Mouse (Mus musculus): ENCODE data around the gene Rps18. TPM values are rescaled to one million over a fixed set of nuclear protein-coding genes. Genes with fewer than 3 reads are reported as not detected.
"Not testable (repeated sequence)": the region's sequence is repeated elsewhere in the genome, so short reads cannot be mapped to it uniquely, and the experiment has no call there.

Gene Rps18
- polyA plus RNA-seq, 1 experiment from 2014 or later, result 1,395 TPM

DNA sequence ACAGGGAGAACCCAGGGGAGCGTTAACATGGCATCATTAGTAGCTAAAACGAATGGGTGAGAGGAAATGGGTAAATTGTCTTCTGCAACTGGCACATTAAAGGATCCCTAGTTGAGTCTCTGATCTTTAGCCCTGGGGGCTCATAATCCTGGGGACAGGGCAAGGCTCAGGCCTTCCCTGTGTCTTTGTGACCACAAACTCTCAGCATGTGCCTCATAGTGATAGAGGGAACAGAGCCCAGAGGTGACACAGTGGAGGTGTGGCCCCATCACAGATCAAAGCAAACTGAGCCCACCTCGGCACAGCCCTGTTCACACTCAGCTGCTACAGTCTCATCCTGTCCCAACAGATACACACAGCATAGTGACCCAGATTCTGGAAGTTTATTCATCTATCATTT is 39.9 kb upstream of the Rps18 start:
- WGBS, result 70% methylated on average over 3 of the region's 3 CpGs
- H3K4me1 ChIP-seq (ENCODE audit: control insufficient read depth, insufficient read depth, low read length), result peaks cover 5% of the 10 kb centered on the region; the same call in 1 of the 2 replicates
- H3K27me3 ChIP-seq (ENCODE audit: control insufficient read depth, insufficient read depth, low read length), result peaks cover 21% of the 10 kb centered on the region
- H3K36me3 ChIP-seq (replicated peaks; ENCODE audit: control insufficient read depth, insufficient read depth, low read depth, low read length), result no peaks in the 10 kb centered on the region
- ATAC-seq (replicated peaks; ENCODE audit: insufficient number of reproducible peaks, low FRiP score, low TSS enrichment, low read depth), result no peak
- H3K4me3 ChIP-seq (ENCODE audit: low read depth, low read length), result no peak overlapping the region
- no peak overlapping the region for H3K27ac ChIP-seq (replicated peaks; ENCODE audit: low read depth, low read length)
- H3K4me2 ChIP-seq (ENCODE audit: low read depth, low read length), result no peak overlapping the region
- DNase-seq (ENCODE audit: low spot score), result no peak
- H3K9me3 ChIP-seq (replicated peaks; ENCODE audit: control insufficient read depth, low read length), result no peaks in the 10 kb centered on the region
- no peak overlapping the region for H3K9ac ChIP-seq (replicated peaks; ENCODE audit: low read length)

DNA sequence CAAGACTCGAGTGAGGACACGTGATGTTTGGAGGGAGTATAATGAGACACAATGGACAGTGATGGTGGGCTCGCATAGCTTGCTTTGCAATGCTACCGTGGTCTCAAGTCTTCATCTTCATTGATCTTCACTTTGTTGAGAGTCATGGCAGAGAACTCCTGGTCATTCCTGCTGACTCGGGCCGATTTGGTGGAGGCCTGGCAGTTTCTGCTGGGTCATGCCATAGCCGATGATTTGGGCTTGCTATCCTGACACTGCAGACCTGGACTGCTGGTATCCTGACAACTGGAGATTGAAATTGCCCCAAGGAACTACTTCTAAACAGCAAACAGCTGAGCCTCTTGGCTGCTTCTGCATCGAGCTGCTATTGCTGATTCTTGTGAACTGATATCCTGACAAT is 39.2 kb upstream of the Rps18 start:
- Histone ChIP-seq H3K27me3 (ENCODE audit: control insufficient read depth, insufficient read depth, low read length) (peaks cover 14% of the 10 kb centered on the region), H3K36me3 (replicated peaks; ENCODE audit: control insufficient read depth, insufficient read depth, low read depth, low read length) (no peaks in the 10 kb centered on the region), H3K4me1 (ENCODE audit: control insufficient read depth, insufficient read depth, low read length) (peaks cover 4% of the 10 kb centered on the region; the same call in 1 of the 2 replicates), H3K9me3 (replicated peaks; ENCODE audit: control insufficient read depth, low read length) (no peaks in the 10 kb centered on the region), H3K4me3 (ENCODE audit: low read depth, low read length) (no peak overlapping the region), H3K27ac (replicated peaks; ENCODE audit: low read depth, low read length) (no peak overlapping the region), H3K4me2 (ENCODE audit: low read depth, low read length) (no peak overlapping the region), H3K9ac (replicated peaks; ENCODE audit: low read length) (no peak overlapping the region)
- WGBS, result 92% methylated on average over 8 of the region's 8 CpGs
- ATAC-seq (replicated peaks; ENCODE audit: insufficient number of reproducible peaks, low FRiP score, low TSS enrichment, low read depth), result no peak
- no peak for DNase-seq (ENCODE audit: low spot score)

DNA sequence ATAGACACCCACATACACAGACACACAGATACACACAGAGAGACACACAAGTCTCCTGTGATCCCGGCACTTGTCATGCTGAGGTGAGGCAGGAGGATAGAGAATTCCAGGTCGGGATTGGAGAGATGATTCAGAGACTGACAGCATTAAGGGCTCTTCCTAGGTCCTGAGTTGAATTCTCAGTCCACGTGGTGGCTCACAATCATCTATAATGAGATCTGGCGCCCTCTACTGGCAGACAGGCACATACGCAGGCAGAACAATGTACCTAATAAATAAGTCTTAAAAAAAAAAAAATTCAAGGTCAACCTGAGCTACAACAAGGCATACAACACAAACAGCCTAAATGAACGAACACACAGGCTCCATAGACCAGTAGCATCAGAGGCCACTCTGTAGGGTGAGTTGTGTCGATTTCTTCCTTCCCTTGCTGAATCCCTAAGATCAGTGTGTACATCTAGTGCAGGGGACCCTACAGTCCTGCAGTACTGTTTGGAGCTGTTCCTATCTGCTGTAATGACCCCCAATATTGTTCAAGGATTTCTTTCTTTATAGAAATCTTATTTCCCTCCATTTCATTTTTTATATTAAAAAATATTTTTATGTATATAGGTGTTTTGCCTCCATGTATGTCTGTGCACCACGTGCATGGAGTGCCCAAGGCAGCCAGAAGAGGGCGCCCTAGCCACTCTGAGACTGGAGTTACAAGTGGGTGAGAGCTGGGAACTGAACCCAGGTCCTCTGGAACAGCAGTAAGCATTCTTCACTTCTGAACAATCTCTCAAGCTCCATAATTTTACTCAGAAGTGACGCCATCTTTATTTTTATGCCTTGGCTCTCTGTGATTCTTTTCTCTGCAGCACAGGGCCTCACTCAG is 36.2 kb upstream of the Rps18 start:
- no peak overlapping the region for H3K4me2 ChIP-seq (ENCODE audit: low read depth, low read length)
- H3K4me3 ChIP-seq (ENCODE audit: low read depth, low read length), result no peak overlapping the region
- no peak for ATAC-seq (replicated peaks; ENCODE audit: insufficient number of reproducible peaks, low FRiP score, low TSS enrichment, low read depth)
- H3K9me3 ChIP-seq (replicated peaks; ENCODE audit: control insufficient read depth, low read length), result no peaks in the 10 kb centered on the region
- peak; percentile 85 for DNase-seq (ENCODE audit: low spot score)
- 30% methylated on average over 10 of the region's 10 CpGs for WGBS
- H3K4me1 ChIP-seq (ENCODE audit: control insufficient read depth, insufficient read depth, low read length), result no peaks in the 10 kb centered on the region
- no peak overlapping the region for H3K9ac ChIP-seq (replicated peaks; ENCODE audit: low read length)
- H3K36me3 ChIP-seq (replicated peaks; ENCODE audit: control insufficient read depth, insufficient read depth, low read depth, low read length), result no peaks in the 10 kb centered on the region
- H3K27me3 ChIP-seq (ENCODE audit: control insufficient read depth, insufficient read depth, low read length), result no peaks in the 10 kb centered on the region
- no peak overlapping the region for H3K27ac ChIP-seq (replicated peaks; ENCODE audit: low read depth, low read length)

DNA sequence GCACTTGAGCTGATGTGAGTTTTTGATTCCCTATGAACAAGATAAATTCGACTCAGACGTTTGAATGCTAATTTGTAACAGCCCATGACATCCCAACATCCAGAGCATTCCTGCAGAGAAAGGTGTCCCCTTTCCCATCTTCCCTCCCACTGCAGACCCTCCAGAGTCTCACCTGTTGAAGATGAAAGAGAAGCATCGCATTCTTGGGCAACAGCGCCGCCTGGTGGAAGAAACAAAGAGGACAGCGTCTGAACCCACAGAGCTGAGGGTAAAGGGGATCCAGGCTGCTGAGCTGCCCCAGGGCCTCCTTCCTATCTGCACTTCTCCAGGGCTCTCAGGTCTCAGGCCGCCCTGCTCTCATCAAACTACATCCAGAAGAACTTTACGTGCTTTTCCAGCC is 26.3 kb upstream of the Rps18 start:
- H3K4me1 ChIP-seq (ENCODE audit: control insufficient read depth, insufficient read depth, low read length); H3K4me2 ChIP-seq (ENCODE audit: low read depth, low read length); ATAC-seq (replicated peaks; ENCODE audit: insufficient number of reproducible peaks, low FRiP score, low TSS enrichment, low read depth); H3K4me3 ChIP-seq (ENCODE audit: low read depth, low read length); H3K9me3 ChIP-seq (replicated peaks; ENCODE audit: control insufficient read depth, low read length); H3K36me3 ChIP-seq (replicated peaks; ENCODE audit: control insufficient read depth, insufficient read depth, low read depth, low read length); H3K27ac ChIP-seq (replicated peaks; ENCODE audit: low read depth, low read length); H3K9ac ChIP-seq (replicated peaks; ENCODE audit: low read length): not testable (repeated sequence)
- peak; percentile 60 for DNase-seq (ENCODE audit: low spot score)
- 15% methylated on average over 8 of the region's 8 CpGs for WGBS
- peaks cover 24% of the 10 kb centered on the region for H3K27me3 ChIP-seq (ENCODE audit: control insufficient read depth, insufficient read depth, low read length)

DNA sequence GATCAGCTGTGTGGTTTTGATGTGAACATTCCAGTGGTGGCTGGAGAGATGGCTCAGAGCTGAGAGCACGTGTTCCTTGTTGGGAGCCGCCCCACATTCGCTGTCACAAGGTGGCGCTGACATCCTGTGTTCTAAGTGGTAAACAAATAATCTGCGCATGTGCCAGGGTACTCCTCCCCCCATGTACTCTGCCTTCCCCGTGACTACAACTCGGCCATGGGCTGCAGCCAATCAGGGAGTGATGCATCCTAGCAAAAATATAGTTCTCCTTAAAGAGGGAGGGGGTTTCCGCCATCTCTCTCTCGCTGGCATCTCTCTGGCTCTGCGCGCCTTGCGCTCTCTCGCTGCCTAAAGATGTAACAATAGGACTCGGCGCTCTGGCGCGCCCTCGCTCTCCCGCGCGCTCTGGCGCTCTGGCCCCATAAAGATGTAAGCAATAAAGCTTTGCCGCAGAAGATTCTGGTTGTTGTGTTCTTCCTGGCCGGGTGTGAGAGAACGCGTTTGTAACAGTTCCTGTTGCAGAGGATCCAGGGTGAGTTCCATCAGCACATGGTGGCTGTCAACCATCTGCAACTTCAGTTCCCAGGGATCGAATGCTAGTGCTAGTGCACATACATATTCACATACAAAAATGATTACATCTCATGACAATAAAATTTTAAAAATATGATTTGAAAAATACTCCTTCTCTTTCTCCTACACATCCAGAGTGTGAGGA is 25.6 kb upstream of the Rps18 start:
- H3K9me3 ChIP-seq (replicated peaks; ENCODE audit: control insufficient read depth, low read length), result not testable (repeated sequence)
- peak; percentile 95 for DNase-seq (ENCODE audit: low spot score)
- under 1% methylated on average over 27 of the region's 27 CpGs for WGBS

DNA sequence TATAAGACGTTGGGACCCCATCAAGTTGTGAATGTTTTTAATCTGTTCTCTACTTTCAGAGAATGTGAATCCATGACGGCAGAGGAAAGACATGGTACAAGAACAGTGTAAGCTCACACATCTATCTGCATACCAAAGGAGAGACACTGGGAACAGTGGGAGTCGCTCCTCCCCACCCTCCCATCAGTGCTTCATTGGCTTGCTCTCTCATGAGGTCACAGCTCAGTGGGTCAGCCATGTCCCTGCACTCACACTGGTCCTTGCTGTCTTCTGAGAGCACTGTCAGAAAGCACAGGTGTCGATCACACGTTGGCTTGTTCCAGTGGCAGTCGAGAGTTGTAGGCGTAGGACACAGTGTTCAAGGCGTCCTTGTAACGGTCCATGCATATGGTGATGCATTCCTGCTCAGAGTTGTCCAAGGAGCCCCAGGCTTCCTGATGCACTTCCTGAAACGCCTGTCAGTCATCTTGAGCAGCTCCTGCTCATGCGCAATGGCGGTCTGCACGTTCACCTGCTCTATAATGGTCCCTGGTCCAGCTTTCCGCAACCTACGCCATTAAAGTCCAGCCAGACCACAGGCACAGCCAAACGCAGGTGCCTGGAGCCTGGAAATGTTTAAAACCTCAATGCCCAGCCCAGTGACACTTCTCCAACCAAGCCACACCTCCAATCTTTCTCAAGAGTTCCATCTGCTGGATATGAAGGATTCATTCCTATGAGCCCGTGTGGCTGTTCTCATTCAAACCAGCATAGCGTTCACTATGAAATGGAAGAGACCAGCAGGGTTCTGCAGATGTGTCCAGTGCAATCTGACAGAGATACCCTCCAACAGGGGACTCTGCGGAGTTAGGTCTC is 24.6 kb upstream of the Rps18 start:
- Histone ChIP-seq H3K9me3 (replicated peaks; ENCODE audit: control insufficient read depth, low read length) (no peaks in the 10 kb centered on the region), H3K4me1 (ENCODE audit: control insufficient read depth, insufficient read depth, low read length) (no peaks in the 10 kb centered on the region; the same call in 1 of the 2 replicates), H3K27ac (replicated peaks; ENCODE audit: low read depth, low read length) (no peak overlapping the region), H3K4me2 (ENCODE audit: low read depth, low read length) (no peak overlapping the region), H3K36me3 (replicated peaks; ENCODE audit: control insufficient read depth, insufficient read depth, low read depth, low read length) (no peaks in the 10 kb centered on the region), H3K27me3 (ENCODE audit: control insufficient read depth, insufficient read depth, low read length) (peaks cover 28% of the 10 kb centered on the region), H3K4me3 (ENCODE audit: low read depth, low read length) (no peak overlapping the region), H3K9ac (replicated peaks; ENCODE audit: low read length) (no peak overlapping the region)
- 77% methylated on average over 19 of the region's 19 CpGs for WGBS
- no peak for DNase-seq (ENCODE audit: low spot score)
- no peak for ATAC-seq (replicated peaks; ENCODE audit: insufficient number of reproducible peaks, low FRiP score, low TSS enrichment, low read depth)

More for the DNA sequence above, 25.6 kb upstream of the Rps18 start:
- Histone ChIP-seq H3K27me3 (ENCODE audit: control insufficient read depth, insufficient read depth, low read length) (peaks cover 27% of the 10 kb centered on the region), H3K4me2 (ENCODE audit: low read depth, low read length) (peak overlapping the region; percentile 53), H3K4me3 (ENCODE audit: low read depth, low read length) (peak overlapping the region; percentile 49), H3K9ac (replicated peaks; ENCODE audit: low read length) (peak overlapping the region; percentile 60)
- not testable (repeated sequence) for H3K27ac ChIP-seq (replicated peaks; ENCODE audit: low read depth, low read length); H3K36me3 ChIP-seq (replicated peaks; ENCODE audit: control insufficient read depth, insufficient read depth, low read depth, low read length); H3K4me1 ChIP-seq (ENCODE audit: control insufficient read depth, insufficient read depth, low read length)
- peak; percentile 89 for ATAC-seq (replicated peaks; ENCODE audit: insufficient number of reproducible peaks, low FRiP score, low TSS enrichment, low read depth)

DNA sequence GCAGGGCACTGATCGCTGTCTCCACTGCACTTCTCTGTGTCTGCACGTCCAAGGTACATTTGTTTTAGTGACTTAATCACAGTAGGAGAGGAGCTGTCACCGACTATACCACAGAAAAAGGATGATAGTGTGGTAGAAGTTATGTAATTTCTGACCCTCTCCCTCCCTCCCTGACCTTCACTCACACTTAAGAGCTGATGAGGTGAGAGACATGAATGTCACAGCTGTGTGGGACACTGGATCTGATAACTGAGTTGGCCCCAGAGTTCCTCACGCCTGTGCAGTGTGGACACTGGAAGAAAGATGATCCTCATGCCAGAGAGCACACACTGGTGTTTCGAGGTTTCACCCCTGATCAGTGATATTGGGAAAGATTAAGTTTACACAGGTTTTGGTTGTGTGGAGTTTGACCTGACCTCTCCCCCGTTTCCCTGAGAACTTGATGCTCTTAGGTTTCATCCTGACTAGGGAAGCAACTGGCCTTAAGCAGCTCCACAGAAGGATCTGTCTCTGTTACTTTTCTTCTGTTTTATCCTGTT is 23.8 kb upstream of the Rps18 start:
- H3K4me1 ChIP-seq (ENCODE audit: control insufficient read depth, insufficient read depth, low read length), result no peaks in the 10 kb centered on the region; the same call in 1 of the 2 replicates
- WGBS, result 77% methylated on average over 6 of the region's 6 CpGs
- no peak overlapping the region for H3K27ac ChIP-seq (replicated peaks; ENCODE audit: low read depth, low read length)
- ATAC-seq (replicated peaks; ENCODE audit: insufficient number of reproducible peaks, low FRiP score, low TSS enrichment, low read depth) (no peak), DNase-seq (ENCODE audit: low spot score) (no peak)
- no peaks in the 10 kb centered on the region for H3K36me3 ChIP-seq (replicated peaks; ENCODE audit: control insufficient read depth, insufficient read depth, low read depth, low read length)
- H3K9ac ChIP-seq (replicated peaks; ENCODE audit: low read length), result no peak overlapping the region
- H3K27me3 ChIP-seq (ENCODE audit: control insufficient read depth, insufficient read depth, low read length), result peaks cover 28% of the 10 kb centered on the region
- no peaks in the 10 kb centered on the region for H3K9me3 ChIP-seq (replicated peaks; ENCODE audit: control insufficient read depth, low read length)
- no peak overlapping the region for H3K4me3 ChIP-seq (ENCODE audit: low read depth, low read length)
- no peak overlapping the region for H3K4me2 ChIP-seq (ENCODE audit: low read depth, low read length)

Data from embryonic facial prominence, embryonic 11.5 days (tissue).